Mouse (Mus musculus) heart, adult 2 months (tissue): ENCODE data around the gene Inafm2. TPM values are rescaled to one million over a fixed set of nuclear protein-coding genes. Genes with fewer than 3 reads are reported as not detected.

Source experiments
- DNase-seq, 2 experiments: peaks; one replicate each; pipeline ENCODE4 v3.0.0; 2021
- H3K27ac ChIP-seq: fragments of 200-600 bp; 2 replicates; pipeline ENCODE4 v1.8.1; 2022
- H3K27me3 ChIP-seq: fragments of 200-500 bp; 2 replicates; pipeline ENCODE4 v1.6.1; 2012; ENCODE audit warnings: mild to moderate bottlenecking, low read length, inconsistent platforms, mixed read lengths; ENCODE audit not compliant: control insufficient read depth, insufficient read depth
- H3K36me3 ChIP-seq: fragments of 200-500 bp; 2 replicates; pipeline ENCODE4 v1.6.1; 2012; ENCODE audit warnings: low read length, inconsistent platforms; ENCODE audit not compliant: control insufficient read depth, insufficient read depth
- H3K4me1 ChIP-seq: fragments of 200-500 bp; 2 replicates; pipeline ENCODE4 v1.6.1; 2011; ENCODE audit warnings: low read length; ENCODE audit not compliant: control insufficient read depth, insufficient read depth
- H3K4me3 ChIP-seq: fragments of 200-600 bp; 2 replicates; pipeline ENCODE4 v1.8.1; 2022
- H3K79me2 ChIP-seq: fragments of 200-500 bp; replicated peaks from 2 replicates; pipeline ENCODE4 v1.6.1; 2012; ENCODE audit warnings: mild to moderate bottlenecking, inconsistent platforms, low read length, moderate library complexity, mixed read lengths; ENCODE audit not compliant: control insufficient read depth, insufficient read depth
- H3K9ac ChIP-seq: fragments of 200-500 bp; 2 replicates; pipeline ENCODE4 v1.6.1; 2012; ENCODE audit warnings: low read depth, mild to moderate bottlenecking, control low read depth, inconsistent platforms, low read length, mixed read lengths
- CTCF ChIP-seq: fragments of 200-600 bp; IDR thresholded peaks from 2 replicates; pipeline ENCODE4 v1.8.1; 2022; ENCODE audit warnings: antibody characterized with exemption, mild to moderate bottlenecking, moderate library complexity
- EP300 ChIP-seq: fragments of 200-500 bp; IDR thresholded peaks from 2 replicates; pipeline ENCODE4 v1.6.1; 2011; ENCODE audit warnings: low read depth, low read length, control low read depth; ENCODE audit not compliant: insufficient read depth
- POLR2A ChIP-seq: fragments of 200-500 bp; IDR thresholded peaks from 2 replicates; pipeline ENCODE4 v1.6.1; 2011; ENCODE audit warnings: mild to moderate bottlenecking, low read depth, low read length, control low read depth; ENCODE audit not compliant: insufficient read depth
- WGBS: fragments of 180-500 bp; shearing (Covaris S2); methylation state at CpG from one replicate; pipeline ENCODE4 v1.1.7; 2018; 5-methylcytosine and 5-hydroxymethylcytosine counted together
- intact Hi-C: fragments of 180-260 bp; cut with DNase I; formaldehyde crosslinking; loops from one replicate; pipeline ENCODE4 v1.15.1; 2025
- polyA plus RNA-seq: library from polyadenylated mRNA; depleted of rRNA; stranded (reverse); fragments of >200 nt; gene quantifications from 2 replicates; pipeline ENCODE4 v1.2.3, GENCODE M21; 2012
- total RNA-seq, 2 experiments: library from RNA; stranded (reverse); gene quantifications; 2 replicates each; pipeline ENCODE4 v1.2.3; 2021

Gene Inafm2
- total and polyA plus RNA-seq, 3 experiments, result 8.8 to 34.9 (median 31.8) TPM

DNA sequence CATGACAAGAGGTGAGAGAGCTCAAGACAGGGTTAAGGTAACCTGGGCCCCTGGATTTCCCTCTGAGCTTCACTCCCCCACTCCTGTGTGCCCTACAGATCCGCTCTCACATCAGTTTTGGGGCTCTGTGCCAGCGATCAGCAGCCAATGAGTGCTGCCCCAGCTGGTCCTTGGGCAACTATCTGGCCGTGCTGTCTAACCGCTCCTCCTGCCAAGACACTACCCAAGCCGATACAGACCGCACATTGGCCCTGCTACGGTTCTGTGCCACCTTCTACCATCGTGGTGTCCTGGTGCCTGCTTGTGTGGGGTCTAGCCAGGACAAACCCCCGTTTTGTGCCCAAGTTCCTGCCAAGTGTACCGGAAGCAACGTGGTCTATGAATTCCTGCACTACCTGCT is 43.9 kb downstream of the Inafm2 start:
- peaks cover 1% of the 10 kb centered on the region; the same call in 1 of the 2 replicates for H3K4me1 ChIP-seq
- H3K79me2 ChIP-seq, result no peaks in the 10 kb centered on the region
- no peak overlapping the region for H3K9ac ChIP-seq
- intact Hi-C loops, result loop anchor here (2.0 kb wide), 1 partner anchor 59 kb away; no protein-coding TSS in a partner anchor
- H3K27me3 ChIP-seq, result no peaks in the 10 kb centered on the region
- WGBS, result 84% methylated on average over 11 of the region's 11 CpGs
- TF ChIP-seq EP300, result no peak
- no peak for TF ChIP-seq POLR2A
- no peak for TF ChIP-seq CTCF
- no peak for DNase-seq
- no peaks in the 10 kb centered on the region for H3K36me3 ChIP-seq
- H3K4me3 ChIP-seq, result no peak overlapping the region
- H3K27ac ChIP-seq, result no peak overlapping the region

DNA sequence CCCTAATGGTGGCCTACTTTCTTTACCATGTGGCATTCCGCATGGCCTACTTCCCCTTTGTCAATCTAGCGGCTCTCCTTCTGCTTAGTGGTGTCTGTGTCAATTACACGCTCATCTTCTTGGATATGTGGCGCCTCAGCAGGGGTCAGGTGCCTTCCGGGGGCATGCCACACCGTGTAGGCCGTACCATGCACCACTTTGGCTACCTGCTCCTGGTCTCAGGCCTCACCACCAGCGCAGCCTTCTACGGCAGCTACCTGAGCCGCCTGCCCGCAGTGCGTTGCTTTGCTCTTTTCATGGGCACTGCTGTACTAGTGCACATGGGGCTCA is 44.6 kb downstream of the Inafm2 start:
- 69% methylated on average over 12 of the region's 12 CpGs for WGBS
- Histone ChIP-seq H3K27me3 (no peaks in the 10 kb centered on the region), H3K9ac (no peak overlapping the region), H3K36me3 (no peaks in the 10 kb centered on the region), H3K4me1 (peaks cover 1% of the 10 kb centered on the region; the same call in 1 of the 2 replicates), H3K27ac (no peak overlapping the region), H3K4me3 (no peak overlapping the region), H3K79me2 (no peaks in the 10 kb centered on the region)
- intact Hi-C loops, result loop anchor here (1.0 to 5.0 kb wide), 2 partner anchors 93 to 162 kb away; no protein-coding TSS in a partner anchor
- TF ChIP-seq EP300 (no peak), CTCF (no peak), POLR2A (no peak)
- no peak for DNase-seq

DNA sequence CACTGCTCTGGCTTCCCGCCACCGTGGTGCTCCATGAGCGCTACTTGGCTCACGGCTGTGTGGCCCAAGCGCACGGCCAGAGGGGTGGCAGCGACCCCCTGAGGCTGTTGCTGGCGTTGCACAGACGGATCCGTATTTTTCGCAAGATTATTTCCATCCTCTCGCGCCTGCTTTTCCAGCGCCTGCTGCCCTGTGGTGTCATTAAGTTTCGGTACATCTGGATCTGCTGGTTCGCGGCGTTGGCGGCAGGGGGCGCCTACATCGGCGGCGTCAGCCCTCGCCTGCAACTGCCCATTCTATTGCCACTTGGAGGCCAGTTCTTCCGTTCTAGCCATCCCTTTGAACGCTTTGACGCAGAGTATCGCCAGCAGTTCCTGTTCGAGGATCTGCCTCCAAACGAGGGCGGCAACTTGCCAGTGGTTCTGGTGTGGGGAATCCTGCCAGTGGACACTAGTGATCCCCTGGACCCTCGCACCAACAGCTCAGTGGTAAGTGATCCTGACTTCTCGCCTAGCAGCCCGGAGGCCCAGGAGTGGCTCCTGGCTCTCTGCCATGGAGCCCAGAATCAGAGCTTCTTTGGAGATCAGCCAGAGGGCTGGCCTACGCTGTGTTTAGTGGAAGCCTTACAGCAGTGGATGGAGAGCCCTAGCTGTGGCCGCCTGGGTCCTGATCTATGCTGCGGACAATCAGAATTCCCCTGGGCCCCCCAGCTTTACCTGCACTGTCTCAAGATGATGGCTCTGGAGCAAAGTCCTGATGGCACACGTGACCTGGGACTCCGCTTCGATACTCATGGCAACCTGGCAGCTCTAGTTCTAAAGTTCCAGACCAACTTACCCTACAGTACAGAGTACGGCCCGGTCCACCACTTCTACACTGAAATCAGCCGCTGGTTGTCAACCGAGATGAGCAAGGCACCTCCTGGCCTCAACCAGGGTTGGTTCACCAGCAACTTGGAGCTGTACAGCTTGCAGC is 45.3 kb downstream of the Inafm2 start:
- Histone ChIP-seq H3K36me3 (no peaks in the 10 kb centered on the region), H3K4me1 (peaks cover 1% of the 10 kb centered on the region; the same call in 1 of the 2 replicates), H3K79me2 (no peaks in the 10 kb centered on the region), H3K4me3 (no peak overlapping the region), H3K27ac (no peak overlapping the region), H3K27me3 (no peaks in the 10 kb centered on the region), H3K9ac (no peak overlapping the region)
- peak; percentile 69 to 71 for DNase-seq
- 22% methylated on average over 44 of the region's 44 CpGs for WGBS
- no peak for TF ChIP-seq POLR2A
- TF ChIP-seq CTCF, result peak; percentile 84
- intact Hi-C loops, result loop anchor here (1.0 to 5.0 kb wide), 2 partner anchors 92 to 161 kb away; no protein-coding TSS in a partner anchor

DNA sequence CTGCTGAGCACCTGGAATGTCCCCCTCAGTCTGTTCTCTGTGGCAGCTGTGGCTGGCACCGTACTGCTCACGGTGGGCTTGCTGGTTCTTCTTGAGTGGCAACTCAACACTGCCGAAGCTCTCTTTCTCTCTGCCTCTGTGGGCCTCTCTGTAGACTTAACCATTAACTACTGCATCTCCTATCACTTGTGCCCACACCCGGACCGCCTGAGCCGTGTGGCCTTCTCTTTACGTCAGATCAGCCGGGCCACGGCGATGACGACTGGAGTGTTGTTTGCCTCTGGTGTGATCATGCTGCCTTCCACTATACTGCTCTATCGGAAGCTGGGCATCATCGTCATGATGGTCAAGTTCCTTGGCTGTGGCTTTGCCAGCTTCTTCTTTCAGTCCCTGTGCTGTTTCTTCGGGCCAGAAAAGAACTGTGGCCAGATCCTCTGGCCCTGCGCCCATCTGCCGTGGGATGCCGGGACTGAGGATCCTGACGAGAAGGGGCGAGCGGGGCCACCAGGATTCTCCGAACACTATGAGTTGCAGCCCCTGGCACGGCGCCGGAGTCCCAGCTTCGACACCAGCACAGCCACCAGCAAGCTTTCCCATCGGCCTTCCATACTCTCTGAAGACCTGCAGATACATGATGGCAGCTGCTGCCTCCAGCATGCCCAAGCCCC is 46.2 kb downstream of the Inafm2 start:
- Histone ChIP-seq H3K27me3 (no peaks in the 10 kb centered on the region), H3K79me2 (no peaks in the 10 kb centered on the region), H3K27ac (no peak overlapping the region), H3K9ac (no peak overlapping the region), H3K4me1 (peaks cover 1% of the 10 kb centered on the region; the same call in 1 of the 2 replicates), H3K36me3 (no peaks in the 10 kb centered on the region), H3K4me3 (no peak overlapping the region)
- TF ChIP-seq CTCF (no peak), POLR2A (no peak), EP300 (no peak)
- WGBS, result 94% methylated on average over 26 of the region's 26 CpGs
- DNase-seq, result no peak
- intact Hi-C loops, result loop anchor here (5.0 kb wide), 1 partner anchor 161 kb away; no protein-coding TSS in a partner anchor

DNA sequence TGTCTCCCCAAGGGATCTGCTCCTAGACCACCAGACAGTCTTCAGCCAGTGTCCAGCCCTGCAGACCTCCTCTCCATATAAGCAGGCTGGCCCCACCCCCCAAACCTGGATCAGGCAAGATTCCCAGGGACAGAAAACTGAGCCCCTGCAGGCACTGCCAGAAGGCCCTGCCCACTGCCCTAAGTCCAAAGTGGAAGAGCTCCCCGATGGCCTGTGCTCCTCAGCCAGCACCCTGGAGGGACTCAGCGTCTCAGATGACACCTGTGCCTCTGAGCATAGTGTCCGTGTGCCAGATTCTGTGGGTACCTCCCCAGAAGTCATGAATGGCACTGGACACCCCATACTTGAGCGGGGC is 46.7 kb downstream of the Inafm2 start:
- intact Hi-C loops, result loop anchor here (5.0 kb wide), 1 partner anchor 160 kb away; no protein-coding TSS in a partner anchor
- Histone ChIP-seq H3K27ac (no peak overlapping the region), H3K36me3 (no peaks in the 10 kb centered on the region), H3K27me3 (no peaks in the 10 kb centered on the region), H3K4me1 (peaks cover 1% of the 10 kb centered on the region; the same call in 1 of the 2 replicates), H3K4me3 (no peak overlapping the region), H3K79me2 (no peaks in the 10 kb centered on the region), H3K9ac (no peak overlapping the region)
- WGBS, result 81% methylated on average over 4 of the region's 4 CpGs
- no peak for DNase-seq
- TF ChIP-seq POLR2A (no peak), EP300 (no peak), CTCF (no peak)
